Mouse (Mus musculus) right cerebral cortex, postnatal 14 days (tissue): ENCODE data around the gene Gnpat.

Experiments used
- DNase-seq: peaks from one replicate; pipeline ENCODE4 v3.0.0; 2022

Gnpat gene

DNA sequence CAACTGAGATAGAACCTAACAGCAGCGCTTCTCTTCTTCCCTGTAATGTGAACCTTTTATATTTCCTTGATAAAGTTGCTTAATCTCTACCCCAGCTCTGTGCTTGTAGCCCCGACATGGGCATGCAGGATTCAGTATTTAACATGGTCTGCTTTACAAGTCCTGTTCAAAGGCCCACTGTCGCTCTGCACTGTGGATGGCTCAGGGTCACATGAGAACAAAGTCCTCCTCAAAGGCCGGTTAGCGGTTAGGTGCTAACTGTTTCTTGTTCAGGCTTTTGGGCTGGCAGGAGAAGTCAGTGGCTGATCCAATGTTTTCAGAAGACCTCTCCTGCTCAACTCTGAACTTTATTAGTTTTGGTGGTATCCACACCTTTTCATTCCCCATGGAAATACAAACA is 17.3 kb upstream of the Gnpat start:
- DNase-seq: no peak

DNA sequence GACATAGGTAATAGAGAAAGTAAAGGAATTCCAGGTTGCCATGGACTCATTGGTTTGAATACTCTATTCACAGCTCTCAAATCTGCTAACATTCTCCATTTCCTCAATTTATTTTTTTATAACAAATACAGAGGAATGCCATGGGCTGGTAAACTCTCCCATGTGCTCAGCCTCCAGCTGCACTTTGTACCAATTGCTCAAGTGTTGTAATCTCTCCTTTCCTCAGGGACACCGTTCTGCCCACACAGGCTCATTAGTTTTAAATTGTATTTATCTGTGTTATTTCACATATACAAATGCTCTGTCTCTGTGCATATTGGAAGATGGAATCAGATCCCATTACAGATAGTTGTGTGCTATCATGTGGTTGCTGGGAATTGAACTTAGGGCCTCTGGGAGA is 9.3 kb upstream of the Gnpat start:
- no peak for DNase-seq

DNA sequence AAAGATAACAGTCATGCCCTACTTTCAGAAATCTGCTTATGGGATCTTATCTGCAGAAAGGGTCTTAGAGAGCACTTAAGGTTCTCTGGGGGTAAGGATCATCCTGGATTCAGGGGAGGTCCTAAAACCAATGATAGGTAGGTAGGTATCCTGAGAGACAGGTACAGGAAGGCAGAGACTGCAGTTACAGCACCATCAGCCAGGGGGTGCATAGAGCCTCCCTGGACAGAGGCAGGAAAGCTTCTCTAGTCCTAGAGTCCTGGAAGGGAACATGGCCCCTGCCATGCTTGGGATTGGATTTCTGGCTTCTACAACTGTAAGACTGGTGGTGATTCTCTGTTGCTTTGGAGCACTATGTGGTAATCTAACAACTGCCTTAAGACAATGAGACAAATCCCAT is 3.4 kb upstream of the Gnpat start:
- DNase-seq: no peak

DNA sequence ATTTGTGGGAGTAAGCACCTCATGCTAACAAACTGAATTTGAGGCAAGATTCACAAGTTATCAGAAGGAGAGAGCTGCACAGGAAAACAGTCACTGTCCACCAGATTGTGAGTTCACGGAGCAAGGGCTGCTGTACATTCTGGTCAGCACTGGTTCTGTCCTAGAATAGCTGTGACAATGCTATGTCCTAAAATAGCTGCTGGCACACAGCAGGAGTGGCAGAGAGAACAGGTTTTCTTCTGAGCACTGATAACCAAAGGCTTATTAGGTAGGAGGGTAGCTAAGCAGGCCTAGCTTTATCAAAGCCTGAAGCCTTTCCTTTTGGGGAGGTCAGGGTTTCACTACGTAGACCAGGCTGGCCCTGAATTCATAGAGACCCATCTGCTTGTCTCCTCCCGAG is 2.6 kb upstream of the Gnpat start:
- no peak for DNase-seq

DNA sequence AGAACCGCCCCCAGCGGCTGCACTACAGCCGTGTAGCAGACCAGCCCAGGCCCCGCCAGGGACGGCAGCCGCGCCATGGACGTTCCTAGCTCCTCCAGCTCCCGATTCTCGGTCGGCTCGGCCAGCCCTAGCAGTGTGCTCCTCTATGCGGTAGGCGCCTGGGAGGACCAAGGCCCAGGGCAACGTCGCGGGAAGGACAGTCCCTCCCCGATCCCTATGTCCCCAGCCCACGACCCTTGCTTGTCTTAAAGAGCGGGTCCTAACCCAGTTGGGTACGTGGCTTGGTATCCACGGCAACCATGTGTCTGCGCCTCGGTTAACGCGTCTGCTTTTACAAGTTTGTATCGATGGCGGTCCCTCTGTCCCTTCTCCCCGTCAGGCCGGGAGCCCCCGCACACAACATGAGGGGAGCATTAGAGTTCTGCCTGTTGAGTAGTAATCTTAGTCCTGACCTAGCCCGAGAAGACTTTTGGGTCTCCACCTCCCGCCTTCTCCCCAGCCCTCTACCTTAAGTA is 387 bp downstream of the Gnpat start:
- no peak for DNase-seq

DNA sequence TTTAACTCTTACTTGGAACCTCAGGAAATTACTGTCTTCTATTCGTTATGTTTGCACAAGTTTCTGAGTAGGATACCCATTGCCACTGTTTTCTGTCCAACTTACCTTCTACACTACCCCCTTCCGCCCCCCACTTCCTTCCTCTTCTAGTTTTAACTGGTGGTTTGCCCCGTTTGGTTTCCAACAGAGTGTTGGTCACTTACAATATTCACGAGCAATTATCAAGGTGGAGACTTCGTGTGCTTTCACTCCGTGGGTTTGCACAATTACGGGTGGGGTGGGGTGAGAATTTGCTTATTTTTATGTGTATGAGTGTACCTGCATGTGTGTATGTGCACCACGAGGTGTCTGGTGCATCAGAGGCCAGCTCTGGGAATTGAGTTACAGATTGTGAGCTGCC is 896 bp downstream of the Gnpat start:
- DNase-seq: no peak

DNA sequence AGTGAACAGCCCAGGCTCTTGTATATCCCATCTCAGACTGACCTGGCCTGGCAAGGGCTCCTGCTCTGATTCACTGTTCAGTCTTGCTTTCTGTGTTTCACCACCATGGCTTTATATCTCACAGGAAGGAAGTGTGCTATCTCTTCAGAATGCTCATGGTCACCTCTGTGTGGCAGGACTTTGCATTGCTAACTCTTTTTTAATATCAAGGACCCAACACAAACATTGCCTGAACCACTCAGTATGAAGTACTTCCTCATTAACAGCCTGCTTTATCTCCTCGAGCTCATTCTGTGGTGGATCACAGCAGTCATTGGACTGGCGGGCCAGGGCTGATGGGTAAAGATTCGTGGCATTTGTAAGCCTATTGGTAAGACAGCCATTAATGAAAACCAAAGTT is 3.8 kb downstream of the Gnpat start:
- DNase-seq: no peak

DNA sequence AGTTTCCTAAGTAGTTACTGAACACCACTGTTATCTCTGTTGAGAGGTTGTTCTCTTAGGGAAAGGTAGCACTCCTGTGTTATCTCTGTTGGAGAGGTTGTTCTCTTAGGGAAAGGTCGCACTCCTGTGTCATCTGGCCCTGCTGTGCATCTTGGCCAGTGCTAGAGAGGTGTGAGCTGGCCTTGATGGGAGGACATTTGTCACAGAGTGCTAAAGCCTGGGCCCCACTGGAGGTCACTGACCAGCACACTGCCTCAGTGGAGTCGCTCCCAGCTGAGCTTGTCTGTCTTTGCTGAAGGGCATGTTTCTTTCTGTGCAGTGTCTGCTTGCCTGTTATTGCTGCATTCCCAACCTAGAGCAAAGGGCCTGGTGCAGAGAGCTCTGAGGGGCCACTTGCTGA is 4.3 kb downstream of the Gnpat start:
- DNase-seq: no peak

DNA sequence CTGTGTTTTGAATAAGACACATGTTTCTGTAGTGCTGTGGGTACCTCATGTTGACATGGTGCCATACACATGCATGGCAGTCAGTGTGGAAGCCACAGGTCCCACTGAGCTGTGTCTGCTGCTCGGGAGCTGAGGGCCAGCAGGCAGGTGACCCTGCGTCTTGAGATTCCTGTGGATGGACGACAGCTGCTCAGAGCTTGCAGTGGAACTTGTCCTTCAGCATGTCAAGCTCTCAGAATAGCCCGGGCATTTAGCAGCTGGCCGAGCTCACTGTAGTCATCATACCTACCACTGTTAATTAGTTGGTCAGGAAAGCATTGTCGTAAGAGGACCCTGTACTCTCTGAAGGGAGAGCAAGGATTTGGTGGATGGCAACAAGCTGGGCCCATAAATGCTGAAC is 6.9 kb downstream of the Gnpat start:
- no peak for DNase-seq

DNA sequence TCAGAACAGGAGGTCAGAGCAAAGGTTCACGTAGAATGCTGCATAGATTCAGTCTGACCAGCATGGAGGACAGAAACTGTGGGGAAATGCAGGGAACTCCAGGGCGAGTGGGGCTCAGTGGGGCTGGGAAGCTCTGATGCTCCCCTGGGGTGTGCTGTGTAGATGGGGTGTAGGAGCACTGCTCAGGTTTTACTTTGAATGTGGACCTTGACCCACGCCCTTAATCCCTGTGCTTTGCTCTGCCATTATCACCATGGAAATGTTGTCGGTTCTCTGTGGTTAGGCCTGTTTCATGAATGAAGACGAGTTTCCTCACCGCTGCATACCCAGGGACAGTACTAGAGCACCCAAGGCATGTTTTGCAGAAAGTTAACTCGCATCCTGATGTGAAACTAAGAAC is 8.6 kb downstream of the Gnpat start:
- no peak for DNase-seq

DNA sequence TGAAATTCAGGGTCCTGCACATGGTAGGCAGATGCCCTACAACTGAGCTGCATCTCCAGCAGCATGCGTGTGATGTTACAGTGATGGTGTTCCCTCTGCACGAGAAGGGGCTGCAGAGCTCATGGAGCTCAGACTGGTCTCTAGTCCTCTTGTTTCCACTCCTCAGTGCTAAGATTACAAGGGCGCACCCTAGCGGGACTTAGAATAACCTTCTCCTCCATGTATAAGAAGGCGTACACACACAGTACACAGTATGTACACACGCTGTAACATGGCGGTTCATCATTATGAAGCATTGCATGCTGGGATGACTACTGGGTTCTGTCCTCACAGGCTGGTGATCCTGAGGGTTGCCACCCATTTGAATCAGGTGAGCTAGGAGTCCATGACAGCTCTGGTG is 9.2 kb downstream of the Gnpat start:
- DNase-seq: no peak

DNA sequence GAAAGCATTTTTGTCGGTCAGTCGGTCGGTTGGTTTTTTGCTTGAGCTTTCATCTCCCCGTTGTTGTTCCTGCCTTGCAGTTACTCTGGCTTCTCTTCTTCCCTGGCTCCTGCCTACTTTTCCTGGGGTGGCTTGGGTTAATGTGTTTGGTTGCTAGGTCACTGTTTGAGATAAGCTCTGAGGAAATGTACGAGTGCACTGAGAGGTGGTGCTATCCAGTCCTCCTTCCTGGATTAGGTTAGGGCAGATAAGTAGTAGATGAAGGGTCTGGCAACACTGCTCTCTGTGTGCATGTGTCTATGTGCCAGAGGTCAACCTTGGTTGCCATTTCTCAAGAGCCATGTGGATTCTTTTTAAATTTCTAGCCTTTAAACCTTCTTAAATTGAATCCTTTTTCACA is 9.9 kb downstream of the Gnpat start:
- no peak for DNase-seq

DNA sequence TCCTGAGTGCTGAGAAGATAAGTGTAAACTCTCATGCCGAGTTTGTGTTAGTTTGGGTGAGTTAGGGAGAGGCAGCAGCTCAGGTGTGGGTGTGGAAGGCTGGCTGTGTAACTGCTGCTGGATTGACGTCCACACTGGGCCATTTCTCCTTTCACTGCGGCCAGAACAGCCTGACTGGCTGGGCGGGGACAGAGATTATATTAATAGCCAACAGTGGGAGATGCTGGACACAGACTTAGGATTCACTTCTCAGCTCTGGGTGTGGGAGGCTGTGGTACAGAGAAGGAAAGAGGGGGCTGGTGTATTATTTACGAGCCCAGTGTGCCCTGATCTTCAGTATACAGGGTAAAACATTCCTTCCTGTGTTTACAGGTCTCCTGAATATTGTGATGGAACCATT is 15.3 kb downstream of the Gnpat start:
- no peak for DNase-seq

DNA sequence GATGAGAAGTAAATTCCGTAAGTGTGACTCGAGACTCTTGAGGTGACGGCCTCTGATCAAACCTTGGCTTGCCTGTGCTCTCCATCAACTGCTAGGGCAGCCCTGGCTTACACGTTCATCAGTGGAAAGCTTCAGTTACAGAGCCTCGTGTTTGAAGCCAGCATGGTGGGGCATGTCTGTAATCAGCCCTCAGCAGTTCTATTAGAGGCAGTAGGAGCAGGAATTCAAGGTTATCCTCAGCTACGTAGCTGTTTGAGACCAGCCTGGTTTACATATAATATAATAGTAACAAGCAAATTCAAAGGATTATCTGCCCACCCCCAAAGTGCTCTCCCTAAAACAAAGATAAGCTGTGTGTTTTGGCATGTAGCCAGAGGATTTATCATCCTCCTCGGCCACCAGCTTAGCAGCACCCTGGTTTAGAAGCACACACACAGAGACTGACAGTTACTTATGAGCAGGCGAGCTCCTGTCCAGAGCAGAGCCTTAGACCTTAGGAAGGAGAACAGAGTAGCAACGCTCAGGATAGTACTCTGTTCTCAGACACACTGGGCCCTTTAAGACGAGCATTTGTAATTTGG is 16.2 kb downstream of the Gnpat start:
- no peak for DNase-seq

DNA sequence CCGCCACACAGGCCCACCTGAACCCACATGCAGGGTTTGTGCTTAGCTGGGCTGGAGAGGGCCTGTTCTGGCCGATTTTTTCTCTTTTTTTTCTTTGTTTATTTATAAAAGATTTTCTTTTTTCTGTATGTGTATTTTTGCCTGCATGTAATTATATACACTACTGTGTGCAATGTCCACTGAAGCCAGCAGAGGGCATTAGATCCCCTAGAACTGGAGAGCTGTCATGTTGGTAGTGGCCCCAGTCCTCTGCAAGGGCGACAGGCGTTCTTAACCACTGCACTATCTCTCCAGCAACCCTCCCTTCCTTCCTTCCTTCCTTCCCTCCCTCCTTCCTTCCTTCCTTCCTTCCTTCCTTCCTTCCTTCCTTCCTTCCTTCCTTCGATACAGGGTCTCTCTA is 25.6 kb downstream of the Gnpat start:
- DNase-seq: no peak

DNA sequence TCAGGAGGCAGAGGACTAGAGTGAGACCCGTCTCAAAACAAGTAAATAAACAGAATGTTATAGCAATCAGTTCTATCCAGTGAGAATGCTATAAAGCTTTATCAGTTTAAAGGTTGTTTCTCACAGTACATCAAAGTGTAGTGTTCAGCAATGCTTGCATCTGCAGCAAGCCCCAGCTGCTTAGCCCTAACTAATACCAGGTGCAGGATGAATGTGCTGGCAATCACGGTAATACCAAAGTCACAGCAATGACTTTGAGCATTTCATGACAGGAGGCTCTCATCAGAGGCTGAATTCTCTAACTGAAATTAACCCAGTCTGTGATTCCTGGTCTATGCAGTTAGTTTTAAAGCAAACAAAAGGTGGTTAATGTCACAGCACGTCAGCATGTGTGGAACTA is 29.8 kb downstream of the Gnpat start:
- no peak for DNase-seq

DNA sequence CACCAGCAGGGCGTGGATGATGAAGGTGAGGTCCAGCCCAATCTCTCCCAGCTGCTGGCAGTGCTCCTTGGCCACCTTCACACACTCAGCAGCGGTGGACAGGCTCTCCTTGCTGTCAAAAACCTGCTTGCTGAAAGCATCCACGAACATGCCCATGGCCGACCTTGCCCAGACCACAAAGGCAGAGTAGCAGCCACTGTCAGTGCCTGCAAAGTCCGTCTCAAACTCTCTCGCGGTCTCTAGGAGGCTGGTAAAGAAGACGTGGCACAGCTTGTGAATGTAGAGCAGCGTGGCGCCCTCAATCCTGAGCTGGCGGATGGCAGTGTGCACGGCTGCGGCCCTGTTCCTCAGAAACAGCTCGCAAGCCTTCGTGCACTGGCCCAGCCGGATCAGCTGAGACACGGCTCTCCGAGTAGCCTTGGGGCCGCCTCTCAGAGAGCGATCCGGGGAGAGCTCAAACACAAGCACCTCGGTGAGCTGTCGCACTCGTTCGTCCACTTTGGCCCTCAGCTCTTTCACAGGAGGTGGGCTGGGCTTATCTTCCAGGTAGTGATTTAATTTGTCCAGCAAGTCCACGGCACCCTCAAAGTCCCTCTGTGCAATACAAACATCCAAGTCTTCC is 33.3 kb downstream of the Gnpat start:
- peak; percentile 26 for DNase-seq

DNA sequence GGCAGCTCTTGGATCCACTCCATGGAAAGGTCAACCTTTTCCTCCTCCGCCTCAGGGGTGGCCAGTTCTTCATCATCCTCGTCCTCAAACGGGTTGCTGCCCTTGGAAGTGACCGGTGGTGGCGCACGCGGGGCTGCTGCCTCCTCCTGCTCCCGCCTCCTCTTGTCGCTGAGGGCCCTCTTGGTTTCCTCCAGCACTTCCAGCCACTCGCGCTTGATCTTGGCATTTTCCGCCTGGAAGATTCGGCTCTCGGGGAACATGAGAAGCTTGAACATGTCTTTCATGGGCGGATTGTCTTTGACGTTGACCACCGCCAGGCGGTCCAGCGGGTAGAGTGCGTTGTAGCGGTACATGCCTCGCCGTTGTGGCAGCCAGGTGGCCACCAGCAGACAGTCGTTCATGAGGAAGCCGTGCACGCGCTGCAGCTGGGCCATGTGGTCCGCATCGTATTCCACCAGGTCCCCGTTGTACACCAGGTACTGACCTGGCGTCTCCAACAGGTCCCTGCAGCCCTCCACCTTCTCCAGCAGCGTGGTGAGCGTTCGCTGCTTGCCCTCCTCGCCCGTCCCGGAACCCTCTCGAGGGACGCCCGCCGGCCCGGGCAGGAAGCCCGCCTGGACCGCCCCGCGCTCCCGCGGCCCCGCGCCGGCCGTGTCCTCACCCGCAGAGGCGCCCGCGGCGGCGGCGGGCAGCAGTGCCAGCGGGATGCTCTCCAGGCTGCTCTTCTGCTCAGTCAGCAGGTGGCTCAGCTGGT is 34.0 kb downstream of the Gnpat start:
- DNase-seq: peak; percentile 73

DNA sequence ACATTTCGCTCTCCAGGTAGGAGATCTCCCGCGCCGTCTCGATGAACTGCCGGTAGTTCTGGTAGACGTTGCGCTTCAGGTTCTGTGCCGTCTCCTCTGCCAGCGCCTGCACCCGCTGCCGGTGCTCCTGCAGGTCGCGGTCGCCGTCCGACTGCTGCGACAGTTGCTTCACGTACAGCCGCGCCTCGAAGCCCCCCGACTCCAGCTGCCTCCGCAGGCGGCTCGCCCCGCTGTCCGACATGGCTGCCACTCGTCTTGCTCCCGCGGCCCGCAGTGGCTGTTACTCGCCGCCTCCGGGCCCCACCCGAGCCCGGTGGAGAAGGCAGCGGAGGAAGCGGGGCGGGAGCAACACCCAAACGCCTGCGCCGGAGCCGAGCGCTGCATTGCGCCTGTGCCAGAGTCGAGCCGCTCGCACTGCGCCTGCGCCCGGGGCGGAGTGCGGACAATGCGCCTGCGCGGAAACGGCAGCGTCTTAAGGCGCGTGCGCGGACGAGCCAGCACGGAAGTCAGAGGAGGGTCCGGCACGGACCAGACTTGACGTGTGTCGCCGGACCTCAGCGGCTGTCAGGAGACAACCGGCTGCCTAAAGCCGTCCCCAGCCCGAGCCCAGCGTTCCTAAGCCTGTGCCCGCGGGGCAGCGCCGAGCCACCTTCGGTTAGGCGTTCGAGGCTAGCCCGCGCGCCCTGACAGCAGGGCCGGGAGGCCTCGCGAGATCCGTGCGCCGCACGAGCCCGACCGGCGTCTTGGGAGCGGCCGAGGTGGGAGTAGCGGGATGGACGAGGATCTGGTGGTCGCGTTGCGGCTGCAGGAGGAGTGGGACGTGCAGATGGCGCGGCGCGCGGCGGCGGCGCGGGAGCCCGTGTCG is 34.8 kb downstream of the Gnpat start, which contains the start of the genes Exoc8 and Sprtn:
Gene Exoc8, minus strand, starts transcription at position 320 of the 865 bp plus-strand sequence.
Gene Sprtn, plus strand, starts transcription at position 501 of the 865 bp plus-strand sequence.
- DNase-seq: peak; percentile 98

DNA sequence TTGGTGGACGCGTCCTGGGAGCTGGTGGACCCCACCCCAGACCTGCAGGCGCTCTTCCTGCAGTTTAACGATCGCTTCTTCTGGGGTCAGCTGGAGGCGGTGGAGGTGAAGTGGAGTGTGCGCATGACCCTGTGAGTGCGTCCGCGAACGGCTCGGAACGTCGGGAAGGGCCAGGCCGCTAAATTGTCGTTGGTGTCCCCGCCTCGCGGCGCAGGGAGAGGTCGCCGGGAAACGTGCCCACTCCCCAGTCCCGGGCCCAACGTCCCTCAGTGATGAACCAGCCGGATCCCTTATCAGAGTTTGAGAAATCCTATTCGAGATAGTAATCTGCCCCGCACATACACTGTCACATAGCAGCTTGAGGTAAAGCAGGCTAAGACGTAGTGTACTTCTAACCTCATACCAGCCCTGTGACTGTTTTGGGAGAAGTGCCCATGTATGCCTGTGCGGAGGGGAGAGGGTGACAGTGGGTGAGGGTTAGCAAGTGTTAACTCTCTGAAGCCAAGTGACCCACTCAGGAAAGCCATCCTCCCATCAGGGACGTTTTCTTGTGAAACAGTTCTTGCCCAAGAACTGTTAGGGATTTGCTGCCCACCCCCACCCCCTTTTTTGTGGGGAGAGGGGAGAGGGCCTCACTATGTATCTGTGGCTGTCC is 35.5 kb downstream of the Gnpat start:
- DNase-seq: no peak

DNA sequence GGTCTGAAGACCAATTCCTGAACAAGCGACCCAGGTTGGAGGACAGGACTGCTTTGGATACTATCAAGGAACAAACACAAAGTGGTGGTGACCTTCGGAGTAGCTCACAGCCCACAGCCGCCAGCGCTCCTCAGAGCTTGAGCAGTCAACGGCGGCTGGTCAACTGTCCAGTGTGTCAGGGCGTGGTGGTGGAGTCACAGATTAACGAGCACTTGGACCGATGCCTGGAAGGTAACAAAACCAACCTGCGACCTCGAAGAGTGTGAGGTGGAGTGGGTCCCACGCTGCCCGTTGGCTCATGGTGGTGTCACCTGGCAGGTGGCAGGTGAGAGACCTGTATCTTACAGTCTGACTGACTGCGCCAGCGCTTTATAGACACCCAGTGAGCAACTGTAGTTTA is 40.4 kb downstream of the Gnpat start:
- no peak for DNase-seq

DNA sequence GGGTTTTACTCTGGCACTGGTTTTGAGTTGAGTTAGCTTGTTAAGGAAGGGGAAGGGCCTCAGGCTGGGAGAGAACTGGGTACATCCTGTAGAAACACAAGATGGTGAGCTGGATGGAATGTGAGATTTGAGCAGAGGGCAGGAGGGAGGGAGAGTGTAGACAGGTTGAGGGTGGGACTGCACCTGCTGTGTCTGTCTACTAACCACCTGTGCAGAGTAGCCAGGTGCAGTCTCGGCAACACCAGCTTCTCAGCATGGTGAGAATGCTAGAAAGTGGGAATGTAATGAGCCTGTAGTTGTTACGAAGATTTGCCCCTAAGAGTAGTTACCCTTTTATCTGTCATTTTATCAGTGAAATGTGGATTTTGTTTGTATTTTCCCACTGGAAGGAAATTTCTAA is 42.6 kb downstream of the Gnpat start:
- no peak for DNase-seq

DNA sequence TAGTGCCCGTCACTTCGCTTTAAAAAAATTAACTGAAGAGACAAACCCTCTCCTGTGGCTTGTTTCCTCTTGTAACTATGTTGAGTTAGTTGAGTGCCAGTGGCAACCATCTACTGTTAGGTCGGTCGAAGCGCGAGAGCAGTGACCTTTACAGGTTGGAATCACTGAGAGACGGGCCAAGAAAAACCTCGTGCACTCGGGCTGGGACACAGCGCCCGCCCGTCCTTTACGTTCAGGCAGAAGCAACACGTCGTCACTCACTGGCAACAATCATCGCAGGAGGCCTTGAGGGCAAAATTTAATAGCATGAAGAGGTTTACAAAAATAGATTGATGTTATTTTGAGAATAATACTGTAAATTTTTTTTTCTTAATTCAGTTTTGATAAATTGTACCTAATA is 47.1 kb downstream of the Gnpat start:
- no peak for DNase-seq
